Mouse (Mus musculus) testis, postnatal 10 days (tissue): ENCODE measurements around the gene Coq4.

Source experiments
- DNase-seq: peaks from one replicate; pipeline ENCODE4 v3.0.0; 2021; ENCODE audit warnings: low spot score

Coq4 gene

GRCm38 (mm10) chr2:29846061-29846853, 59.0 kb downstream of the Coq4 start:
- DNase-seq: no peak

DNA sequence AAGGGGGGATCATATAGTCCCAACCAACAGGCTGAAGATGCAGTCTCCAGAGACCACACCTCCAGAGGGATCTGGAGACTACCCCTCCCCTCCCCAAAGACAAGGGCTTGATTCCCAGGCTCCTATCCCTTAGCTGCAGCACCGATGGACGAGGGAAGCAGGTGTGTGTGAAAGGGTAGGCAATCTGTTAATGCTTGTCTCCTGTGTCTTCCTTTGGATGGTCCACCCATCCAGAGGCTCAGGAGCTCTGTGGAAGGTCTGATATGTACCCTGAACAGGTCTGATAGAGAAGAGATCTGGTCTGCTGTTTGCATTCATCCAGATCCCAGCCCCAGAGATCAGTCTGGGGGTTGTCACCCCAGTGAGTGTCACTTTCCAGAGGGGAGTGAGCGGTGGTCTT, 59.6 kb downstream of the Coq4 start:
- no peak for DNase-seq
